Mouse (Mus musculus) CH12.LX (cell line): ENCODE measurements around the gene Oasl1. TPM values are rescaled to one million over a fixed set of nuclear protein-coding genes. Genes with fewer than 3 reads are reported as not detected.
A peak's percentile ranks its signal among the peaks of the same experiment; 100 is the strongest.

Experiments
- DNase-seq: peaks from one replicate; pipeline ENCODE4 v3.0.0-alpha.2; 2013; ENCODE audit errors: extremely low read depth
- H3K27ac ChIP-seq: 2 replicates; pipeline ENCODE4 v1.5.1; 2012; ENCODE audit warnings: low read depth, mild to moderate bottlenecking, control low read depth, moderate library complexity; ENCODE audit not compliant: insufficient read depth
- H3K27me3 ChIP-seq: replicated peaks from 2 replicates; pipeline ENCODE3; 2012; ENCODE audit warnings: inconsistent platforms
- H3K36me3 ChIP-seq, 2 experiments: replicated peaks in 1 of 2; 2 replicates each; pipeline versions ENCODE3 to v1.6.1; 2012; ENCODE audit warnings: inconsistent platforms in 1 of 2, low read length in 1 of 2, mild to moderate bottlenecking in 1 of 2, mixed read lengths in 1 of 2, moderate library complexity in 1 of 2; ENCODE audit not compliant: control insufficient read depth in 1 of 2, insufficient read depth in 1 of 2
- H3K4me1 ChIP-seq, 2 experiments: 2 replicates each; pipeline ENCODE4 v1.6.1; 2012; ENCODE audit warnings: inconsistent platforms in 1 of 2, moderate library complexity in 1 of 2; ENCODE audit not compliant: insufficient read depth in 2 of 2, control insufficient read depth in 1 of 2
- H3K4me2 ChIP-seq: 2 replicates; pipeline ENCODE4 v1.6.1; 2012; ENCODE audit warnings: low read depth, mild to moderate bottlenecking, control low read depth; ENCODE audit not compliant: poor library complexity, insufficient read depth, severe bottlenecking
- H3K4me3 ChIP-seq, 3 experiments: fragments of 150-350 bp in 1 of 3; sonication (generic) in 1 of 3; replicated peaks in 1 of 3; 2 replicates each; pipeline versions ENCODE3 to v1.5.1; 2011 to 2012; ENCODE audit warnings: low read depth in 2 of 3, low read length in 2 of 3, mild to moderate bottlenecking in 2 of 3, moderate library complexity in 2 of 3, control low read depth in 1 of 3, improper control_type of control experiment in 1 of 3, inconsistent platforms in 1 of 3, mixed read lengths in 1 of 3; ENCODE audit not compliant: poor library complexity in 1 of 3
- H3K79me2 ChIP-seq: replicated peaks from 2 replicates; pipeline ENCODE4 v1.6.1; 2012; ENCODE audit warnings: mild to moderate bottlenecking, moderate library complexity; ENCODE audit not compliant: control insufficient read depth, poor library complexity, insufficient read depth, severe bottlenecking; ENCODE audit errors: extremely low read depth
- H3K9ac ChIP-seq: 2 replicates; pipeline ENCODE4 v1.6.1; 2012; ENCODE audit warnings: low read depth, mild to moderate bottlenecking, control low read depth, moderate library complexity; ENCODE audit not compliant: insufficient read depth
- H3K9me3 ChIP-seq: replicated peaks from 2 replicates; pipeline ENCODE3; 2012; ENCODE audit warnings: low read length, inconsistent platforms, mixed read lengths
- CTCF ChIP-seq, 2 experiments: IDR thresholded peaks in 1 of 2; conservative IDR thresholded peaks in 1 of 2; 2 replicates each; pipeline ENCODE4 v1.5.1; 2011 to 2012; ENCODE audit warnings: low read depth in 2 of 2, low read length in 2 of 2, improper control_type of control experiment in 1 of 2, inconsistent platforms in 1 of 2, mild to moderate bottlenecking in 1 of 2, moderate library complexity in 1 of 2
- E2F4 ChIP-seq: IDR thresholded peaks from 2 replicates; pipeline ENCODE4 v1.6.1; 2011; ENCODE audit warnings: low read depth, low read length, improper control_type of control experiment; ENCODE audit not compliant: insufficient replicate concordance
- ELF1 ChIP-seq: IDR thresholded peaks from 2 replicates; pipeline ENCODE4 v1.6.1; 2014; ENCODE audit warnings: low read depth, mild to moderate bottlenecking, inconsistent platforms, low read length, improper control_type of control experiment
- KAT2A ChIP-seq: IDR thresholded peaks from 2 replicates; pipeline ENCODE4 v1.6.1; 2012; ENCODE audit warnings: low read length, improper control_type of control experiment, inconsistent platforms; ENCODE audit not compliant: insufficient replicate concordance
- MAFK ChIP-seq: IDR thresholded peaks from 2 replicates; pipeline ENCODE4 v1.6.1; 2011; ENCODE audit warnings: low read length, improper control_type of control experiment; ENCODE audit not compliant: insufficient replicate concordance
- MAX ChIP-seq: IDR thresholded peaks from 2 replicates; pipeline ENCODE4 v1.6.1; 2011; ENCODE audit warnings: low read length, improper control_type of control experiment
- MXI1 ChIP-seq: IDR thresholded peaks from 2 replicates; pipeline ENCODE4 v1.6.1; 2011; ENCODE audit warnings: mild to moderate bottlenecking, low read depth, low read length, improper control_type of control experiment
- MYC ChIP-seq: IDR thresholded peaks from 2 replicates; pipeline ENCODE4 v1.6.1; 2011; ENCODE audit warnings: low read depth, mild to moderate bottlenecking, improper control_type of control experiment, low read length
- NELFE ChIP-seq: IDR thresholded peaks from 2 replicates; pipeline ENCODE4 v1.6.1; 2011; ENCODE audit warnings: low read depth, low read length, improper control_type of control experiment
- PAX5 ChIP-seq: IDR thresholded peaks from 2 replicates; pipeline ENCODE4 v1.6.1; 2012; ENCODE audit warnings: low read length, inconsistent platforms, mixed read lengths
- POLR2A ChIP-seq: IDR thresholded peaks from 2 replicates; pipeline ENCODE4 v1.6.1; 2011; ENCODE audit warnings: low read depth, mild to moderate bottlenecking, improper control_type of control experiment, low read length
- RAD21 ChIP-seq: IDR thresholded peaks from 2 replicates; pipeline ENCODE4 v1.6.1; 2011; ENCODE audit warnings: low read depth, mild to moderate bottlenecking, low read length, improper control_type of control experiment, moderate library complexity
- SMC3 ChIP-seq: IDR thresholded peaks from 2 replicates; pipeline ENCODE4 v1.6.1; 2011; ENCODE audit warnings: low read depth, low read length, improper control_type of control experiment
- TBP ChIP-seq: conservative IDR thresholded peaks from 2 replicates; pipeline ENCODE4 v1.6.1; 2011; ENCODE audit warnings: low read depth, low read length, improper control_type of control experiment
- TCF12 ChIP-seq: IDR thresholded peaks from 2 replicates; pipeline ENCODE4 v1.6.1; 2014; ENCODE audit warnings: low read depth, mild to moderate bottlenecking, inconsistent platforms, low read length, improper control_type of control experiment
- UBTF ChIP-seq: IDR thresholded peaks from 2 replicates; pipeline ENCODE4 v1.6.1; 2012; ENCODE audit warnings: low read depth, mild to moderate bottlenecking, inconsistent platforms, low read length, improper control_type of control experiment, moderate library complexity
- USF1 ChIP-seq: IDR thresholded peaks from 2 replicates; pipeline ENCODE4 v1.6.1; 2014; ENCODE audit warnings: low read depth, mild to moderate bottlenecking, inconsistent platforms, low read length, improper control_type of control experiment
- ZC3H11A ChIP-seq: IDR thresholded peaks from 2 replicates; pipeline ENCODE4 v1.6.1; 2012; ENCODE audit warnings: low read depth, mild to moderate bottlenecking, inconsistent platforms, low read length, improper control_type of control experiment
- ZNF384 ChIP-seq: IDR thresholded peaks from 2 replicates; pipeline ENCODE4 v1.6.1; 2012; ENCODE audit warnings: low read depth, low read length, improper control_type of control experiment, inconsistent platforms
- dilution Hi-C: fragments of 300-500 bp; cut with MboI; formaldehyde crosslinking; loops from 2 replicates; pipeline ENCODE4 v1.14.3; 2020; ENCODE audit warnings: low sequenced_read_pairs; ENCODE audit not compliant: extremely low pct_unique_long_range_greater_than_20kb, extremely low pct_ligation_motif_present
- in situ Hi-C: fragments of 300-500 bp; cut with MboI; formaldehyde crosslinking; loops from 3 replicates; pipeline ENCODE4 v1.14.3; 2019; ENCODE audit warnings: low sequenced_read_pairs, low pct_ligation_motif_present, low pct_unique_long_range_greater_than_20kb, mixed read lengths
- polyA plus RNA-seq: library from polyadenylated mRNA; unstranded; fragments of >175 nt; gene quantifications from 2 replicates; pipeline ENCODE4 v1.2.1, GENCODE M21; 2012; ENCODE audit warnings: low read depth; ENCODE audit not compliant: insufficient read length
- total RNA-seq, 2 experiments: library from RNA; depleted of rRNA; stranded (reverse); fragments of 300-350 nt in 1 of 2; fragments of >200 nt in 1 of 2; gene quantifications; 2 replicates each; pipeline ENCODE4 v1.2.3; 2012 to 2014

Gene Oasl1
- total and polyA plus RNA-seq, 3 experiments: 0.37 TPM; not detected in 2

DNA sequence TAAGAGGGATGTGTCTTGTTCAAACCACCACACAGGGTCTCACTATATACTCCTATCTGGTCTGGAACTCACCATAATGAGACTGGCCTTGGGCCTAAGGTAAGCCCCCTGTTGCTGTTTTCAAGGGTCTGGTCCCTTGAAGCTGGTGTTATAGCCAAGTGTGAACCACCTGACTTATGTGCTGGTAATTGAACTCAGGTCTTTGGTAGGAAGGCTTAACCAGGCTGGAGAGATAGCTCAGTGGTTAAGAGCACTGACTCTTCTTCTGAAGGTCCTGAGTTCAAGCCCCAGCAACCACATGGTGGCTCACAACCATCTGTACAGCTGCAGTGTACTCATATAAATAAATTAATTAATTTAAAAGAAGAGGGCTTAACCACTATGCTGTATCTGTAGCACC lies 53.9 kb downstream of the Oasl1 start:
- DNase-seq: no peak
- Histone ChIP-seq H3K79me2 (no peaks in the 10 kb centered on the region), H3K4me1 (peaks cover 0 to 28% of the 10 kb centered on the region in 2 experiments; a peak in 2 of 4 replicates), H3K36me3 (no peaks in the 10 kb centered on the region), H3K9me3 (no peaks in the 10 kb centered on the region)
- no peak for TF ChIP-seq PAX5
- TF ChIP-seq TBP: peak; percentile 91
- TF ChIP-seq MXI1: no peak
- TF ChIP-seq, all 38 proteins: peak for 1
- no peak overlapping the region for H3K4me2 ChIP-seq
- in situ Hi-C loops (loop anchor here (5.0 to 10.0 kb wide), 3 partner anchors 100 to 260 kb away; partner anchors contain the start of gene Pop5), dilution Hi-C loops (no loop called here)
- H3K27me3 ChIP-seq: no peaks in the 10 kb centered on the region
- H3K4me3 ChIP-seq: no peak overlapping the region
- no peak overlapping the region for H3K27ac ChIP-seq
- H3K9ac ChIP-seq: no peak overlapping the region

DNA sequence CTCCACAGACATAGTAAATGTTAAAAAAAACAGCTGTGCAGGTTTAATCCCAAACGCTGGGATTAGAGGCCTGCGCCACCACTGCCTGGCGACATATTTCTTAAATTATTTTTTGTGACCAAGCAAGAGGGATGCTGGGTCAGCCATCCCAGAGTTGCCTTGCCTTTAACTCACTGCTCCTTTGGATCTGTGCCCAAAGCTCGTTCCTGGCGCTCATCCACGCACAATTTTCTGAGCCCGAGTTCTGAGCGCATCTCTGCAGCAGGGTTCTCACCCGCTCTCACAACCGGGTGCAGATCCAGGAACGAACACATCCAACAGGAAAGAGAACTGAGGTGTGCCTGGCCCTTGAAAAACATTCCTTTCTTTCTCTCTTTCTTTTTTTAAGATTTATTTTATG lies 55.4 kb downstream of the Oasl1 start:
- dilution Hi-C loops: no loop called here
- Histone ChIP-seq H3K9ac (no peak overlapping the region), H3K36me3 (no peaks in the 10 kb centered on the region), H3K79me2 (no peaks in the 10 kb centered on the region), H3K4me1 (peaks cover 0 to 28% of the 10 kb centered on the region in 2 experiments; a peak in 2 of 4 replicates), H3K4me2 (no peak overlapping the region), H3K27me3 (no peaks in the 10 kb centered on the region), H3K4me3 (no peak overlapping the region), H3K27ac (no peak overlapping the region), H3K9me3 (peaks cover under 1% of the 10 kb centered on the region)
- TF ChIP-seq POLR2A: no peak
- TF ChIP-seq UBTF: no peak
- in situ Hi-C loops: loop anchor here (5.0 to 10.0 kb wide), 3 partner anchors 99 to 259 kb away; partner anchors contain the start of gene Pop5
- no peak for DNase-seq

GRCm38 (mm10) chr5:114978888-114979249 lies 55.8 kb downstream of the Oasl1 start:
- DNase-seq: peak; percentile 78
- H3K4me2 ChIP-seq: peak overlapping the region; percentile 88
- H3K27ac ChIP-seq: no peak overlapping the region
- H3K4me3 ChIP-seq: peak overlapping the region; percentile 24 to 44 (median 44)
- no peak for TF ChIP-seq TCF12
- TF ChIP-seq MAFK: no peak
- TF ChIP-seq RAD21: peak; percentile 30
- TF ChIP-seq MXI1: no peak; the same call in 1 of the 2 replicates
- TF ChIP-seq UBTF: no peak
- TF ChIP-seq ZC3H11A: no peak
- TF ChIP-seq MYC: peak; percentile 87
- peak in 1 of 2 experiments; percentile 76; a peak in 2 of 4 replicates for TF ChIP-seq CTCF (conservative IDR thresholded peaks at IDR 0.05 in 1 of 2, IDR thresholded peaks at IDR 0.05 in 1 of 2; ENCODE audit: low read depth in 2 of 2, low read length in 2 of 2)
- no peak for TF ChIP-seq USF1
- TF ChIP-seq MAX: peak; percentile 58; the same call in 1 of the 2 replicates
- TF ChIP-seq SMC3: peak; percentile 39
- TF ChIP-seq NELFE: peak; percentile 13; the same call in 1 of the 2 replicates
- TF ChIP-seq PAX5: no peak
- no peak for TF ChIP-seq ZNF384
- no peak for TF ChIP-seq KAT2A
- TF ChIP-seq ELF1: no peak
- no peak for TF ChIP-seq POLR2A
- no peak for TF ChIP-seq E2F4
- H3K27me3 ChIP-seq: no peaks in the 10 kb centered on the region
- peaks cover 0 to 28% of the 10 kb centered on the region in 2 experiments; a peak in 2 of 4 replicates for H3K4me1 ChIP-seq
- peak overlapping the region; percentile 20; the same call in 1 of the 2 replicates for H3K9ac ChIP-seq
- H3K36me3 ChIP-seq: no peaks in the 10 kb centered on the region
- dilution Hi-C loops: no loop called here
- in situ Hi-C loops: loop anchor here (5.0 to 10.0 kb wide), 3 partner anchors 98 to 258 kb away; partner anchors contain the start of gene Pop5
- no peaks in the 10 kb centered on the region for H3K79me2 ChIP-seq
- peaks cover 4% of the 10 kb centered on the region for H3K9me3 ChIP-seq
